Mouse (Mus musculus): ENCODE data around the gene Rftn2.

- TF ChIP-seq POLR2A (IDR thresholded peaks at IDR 0.05; ENCODE audit: control insufficient read depth, low read depth, low read length) (no peak), CTCF (IDR thresholded peaks at IDR 0.05; ENCODE audit: control insufficient read depth, insufficient read depth, insufficient replicate concordance, low read depth, low read length) (no peak)
Measured at GRCm38 (mm10) chr1:55158821-55159220, 67.8 kb downstream of the Rftn2 start.
